Mouse (Mus musculus): ENCODE results near the gene Camk1d.

DNA sequence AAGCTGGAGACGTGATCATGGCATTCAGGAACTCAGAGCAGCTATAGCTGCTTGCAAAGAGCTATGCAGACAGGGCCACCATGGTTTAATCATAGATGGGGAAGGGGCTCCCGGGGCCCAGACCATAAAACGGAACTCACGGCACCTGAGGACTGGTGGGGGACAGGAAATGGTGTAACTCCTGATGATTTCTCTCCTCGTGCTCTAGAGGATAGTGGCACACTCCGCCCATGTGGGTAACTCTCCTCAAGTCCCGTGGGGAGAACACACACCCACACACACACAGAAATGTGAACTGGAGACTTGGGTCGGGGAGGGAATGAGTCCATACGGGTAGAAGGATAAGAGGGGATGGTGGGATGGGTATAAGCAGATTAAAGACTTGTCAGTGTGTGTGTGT lies 20.2 kb downstream of the Camk1d start:
- TF ChIP-seq CTCF (IDR thresholded peaks at IDR 0.05; ENCODE audit: low read depth) (no peak), EP300 (IDR thresholded peaks at IDR 0.05; ENCODE audit: low read depth) (no peak)
